Mouse (Mus musculus): ENCODE results near the gene Ntrk3.

The Ntrk3 gene

DNA sequence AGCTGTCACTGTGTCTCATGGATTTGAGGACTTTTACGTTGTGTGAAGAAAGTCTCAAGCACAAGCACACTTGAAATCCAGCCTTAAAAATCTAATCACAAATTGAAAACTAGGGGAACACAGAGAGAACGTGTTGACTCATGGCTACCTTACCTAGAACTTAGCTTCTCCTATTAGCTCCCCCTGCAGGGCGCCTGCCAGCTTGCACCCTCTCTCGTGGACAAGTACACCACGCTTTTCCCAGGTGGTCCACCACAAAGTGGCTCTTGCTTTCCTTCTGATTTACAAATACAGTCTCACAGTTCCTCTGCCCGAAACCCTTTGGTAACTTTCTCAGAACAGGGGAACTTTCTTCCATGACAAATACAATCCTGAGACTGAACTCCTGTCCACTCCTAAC, 94.1 kb downstream of the Ntrk3 start:
- in situ Hi-C loops (cut with MboI, MseI) = no loop called here

- in situ Hi-C loops (cut with MboI, MseI) = no loop called here
Measured at GRCm38 (mm10) chr7:78623686-78624085, 114.1 kb downstream of the Ntrk3 start.

- in situ Hi-C loops (cut with MboI, MseI) = no loop called here
Measured at GRCm38 (mm10) chr7:78621115-78621514, 116.7 kb downstream of the Ntrk3 start.

DNA sequence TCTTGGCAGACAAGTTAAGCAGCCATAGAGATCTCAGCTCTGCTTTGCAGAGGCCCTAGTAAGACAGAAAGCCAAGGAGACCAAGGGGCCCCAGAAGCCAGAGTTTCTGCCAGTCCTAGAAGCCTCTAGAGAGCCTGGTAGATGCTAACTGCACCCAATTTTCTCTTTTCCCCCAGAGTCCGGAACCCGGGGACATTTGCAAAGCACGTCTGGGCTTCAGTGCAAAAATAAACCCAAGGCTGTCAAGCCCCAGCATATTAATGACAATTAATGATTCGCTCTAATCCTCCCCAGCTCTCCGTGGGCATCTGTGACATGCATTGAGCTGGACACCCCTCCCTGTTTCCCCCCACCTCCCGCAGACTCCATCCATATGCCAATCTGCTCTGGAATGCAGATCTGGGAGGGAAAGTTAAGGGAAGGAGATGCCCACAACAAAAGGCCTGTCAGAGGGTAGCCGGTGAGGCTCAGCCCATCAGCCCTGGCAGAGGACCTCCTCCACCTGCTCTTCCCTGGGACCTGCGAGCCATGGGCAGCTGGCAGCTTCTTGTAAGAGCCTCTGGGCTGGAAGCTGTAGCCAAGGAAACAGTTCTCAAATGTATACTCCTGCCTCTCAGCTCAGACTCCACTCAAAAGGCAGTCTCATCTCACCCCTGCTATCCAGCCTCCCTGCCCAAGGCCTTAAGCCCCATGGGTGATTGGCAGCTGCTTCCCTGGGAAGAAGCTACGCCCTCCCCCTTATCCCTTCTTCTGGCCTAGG, 117.8 kb downstream of the Ntrk3 start:
- in situ Hi-C loops (cut with MboI, MseI) = no loop called here

- in situ Hi-C loops (cut with MboI, MseI) = no loop called here
Measured at GRCm38 (mm10) chr7:78605538-78606130, 132.2 kb downstream of the Ntrk3 start.

DNA sequence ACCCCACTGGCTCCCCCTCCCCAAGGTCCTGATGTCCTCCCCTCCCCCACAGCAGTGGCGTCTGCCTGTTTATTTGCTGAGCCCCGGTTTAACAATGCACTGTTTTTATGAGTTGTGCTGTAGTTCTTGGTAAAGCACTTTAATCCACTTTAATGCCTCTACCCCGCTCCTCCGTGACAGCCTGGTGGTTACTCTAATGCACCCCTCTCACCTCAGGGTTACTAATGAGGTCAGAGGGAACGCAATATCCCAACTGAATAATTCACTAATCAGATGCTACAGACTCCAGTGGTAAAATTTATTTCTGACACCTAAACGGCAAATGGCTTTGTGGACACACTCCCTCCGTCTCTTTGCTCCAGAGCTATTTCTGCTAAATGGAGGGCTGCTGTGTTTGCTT, 133.9 kb downstream of the Ntrk3 start:
- in situ Hi-C loops (cut with MboI, MseI) = no loop called here

DNA sequence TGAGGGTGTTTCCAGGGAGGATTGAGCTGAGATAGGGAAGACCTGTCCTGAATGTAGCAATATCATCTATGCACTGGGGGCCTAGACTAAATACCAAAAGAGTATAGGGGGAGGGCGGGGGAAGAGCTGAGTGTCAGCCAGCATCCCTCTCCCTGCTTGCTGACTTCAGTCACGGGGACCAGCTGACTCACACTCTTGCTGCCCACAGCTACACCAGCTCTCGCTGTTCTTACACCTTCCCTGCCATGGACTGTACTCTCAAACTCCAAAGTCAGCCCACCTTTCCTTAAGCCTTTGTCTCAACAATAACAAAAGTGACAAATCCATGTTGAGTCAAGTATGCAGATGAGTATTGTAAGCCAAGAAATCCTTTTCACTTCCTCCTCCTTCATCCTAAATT, 136.0 kb downstream of the Ntrk3 start:
- in situ Hi-C loops (cut with MboI, MseI) = no loop called here

DNA sequence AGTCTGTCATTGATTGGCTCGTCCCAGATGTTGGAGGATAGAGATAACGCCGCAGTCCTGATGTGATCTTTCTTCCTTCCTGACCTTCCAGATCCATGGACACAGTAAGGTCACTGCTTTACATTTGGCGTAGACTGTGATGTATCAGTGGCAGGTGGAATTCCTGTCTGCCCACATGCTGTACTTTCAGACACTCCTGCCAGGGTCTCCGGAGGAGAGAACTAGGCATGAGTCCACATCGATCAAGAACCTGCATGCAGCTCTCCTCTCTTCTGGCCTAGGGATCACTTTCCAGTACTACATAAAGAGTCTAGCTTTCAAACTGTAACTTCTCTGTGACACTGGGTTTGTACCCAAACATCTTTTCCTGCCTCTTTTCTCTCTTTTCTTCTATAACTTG, 136.9 kb downstream of the Ntrk3 start:
- in situ Hi-C loops (cut with MboI, MseI) = no loop called here

DNA sequence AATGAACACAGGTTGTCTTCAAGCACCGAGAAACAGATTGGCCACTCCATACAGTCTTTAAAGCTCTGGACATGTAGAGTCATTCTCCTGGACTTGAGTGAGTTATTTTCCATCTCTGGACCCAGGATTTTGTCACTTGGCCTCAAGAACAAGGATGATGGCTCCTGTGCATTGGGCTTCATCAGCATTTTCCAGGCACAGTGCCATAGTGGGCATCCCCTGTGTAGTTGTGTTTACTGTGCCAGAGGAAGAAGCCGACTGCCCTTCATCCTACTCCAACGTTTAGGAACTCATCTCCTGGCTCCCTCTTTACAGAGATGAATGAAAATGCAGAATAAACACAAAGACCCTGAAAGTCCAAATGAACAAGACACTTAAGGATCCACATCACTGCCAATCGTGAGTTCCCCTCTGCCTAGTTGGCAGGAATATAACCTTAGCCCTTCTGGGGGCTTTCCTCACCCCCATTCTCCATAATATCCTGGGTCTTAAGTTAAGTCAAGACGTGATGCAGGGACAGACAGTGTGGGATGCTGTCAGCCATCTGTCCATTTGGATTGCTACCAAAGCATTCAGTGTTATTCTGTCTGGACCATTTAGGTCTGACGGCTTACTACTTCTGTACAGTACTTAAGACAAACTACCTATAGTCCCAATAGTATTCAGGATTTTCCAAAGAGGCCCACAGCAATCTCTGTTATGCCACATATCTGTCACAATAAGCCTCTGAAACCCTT, 137.7 kb downstream of the Ntrk3 start:
- in situ Hi-C loops (cut with MboI, MseI) = no loop called here

DNA sequence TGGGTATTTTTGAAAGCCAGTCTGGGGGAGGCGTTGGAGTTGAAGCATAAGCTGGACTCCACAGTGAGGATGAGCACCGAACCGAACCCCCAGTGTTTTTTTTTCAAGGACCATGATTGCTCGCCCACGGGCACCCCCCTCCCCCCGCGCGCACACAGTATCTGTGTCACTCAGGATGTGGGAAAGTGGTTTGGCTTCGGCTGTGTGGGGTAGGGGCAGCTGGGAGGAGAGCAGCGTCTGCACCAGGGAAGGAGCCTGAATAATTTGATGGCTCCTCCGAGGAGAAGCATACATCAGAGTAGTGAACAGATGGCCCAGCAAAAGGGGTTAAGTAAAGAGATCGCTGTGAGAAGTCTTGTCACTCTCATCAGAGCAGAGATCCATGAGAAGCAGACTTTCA, 139.7 kb downstream of the Ntrk3 start:
- in situ Hi-C loops (cut with MboI, MseI) = no loop called here

GRCm38 (mm10) chr7:78597251-78598129, 140.3 kb downstream of the Ntrk3 start:
- in situ Hi-C loops (cut with MboI, MseI) = no loop called here

DNA sequence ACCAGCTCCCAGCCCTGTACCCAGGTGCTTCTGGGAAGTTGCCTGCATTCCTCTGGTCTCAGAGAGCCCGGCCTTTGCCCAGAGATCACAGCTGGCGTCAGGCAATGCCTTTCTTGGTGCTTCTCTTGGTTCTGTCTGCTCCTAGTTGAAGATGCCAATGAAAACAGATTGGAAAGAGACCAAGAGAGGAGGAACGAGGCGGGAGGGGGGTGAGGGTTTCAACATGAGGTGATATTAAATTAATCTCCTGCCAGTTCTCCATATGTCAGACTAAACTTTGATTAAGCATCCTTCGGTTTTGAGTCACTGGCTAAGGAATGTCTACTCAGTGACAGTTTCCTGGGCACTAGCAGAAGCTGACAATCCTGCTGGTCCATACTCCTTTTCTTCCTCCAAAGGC, 141.3 kb downstream of the Ntrk3 start:
- in situ Hi-C loops (cut with MboI, MseI) = no loop called here

DNA sequence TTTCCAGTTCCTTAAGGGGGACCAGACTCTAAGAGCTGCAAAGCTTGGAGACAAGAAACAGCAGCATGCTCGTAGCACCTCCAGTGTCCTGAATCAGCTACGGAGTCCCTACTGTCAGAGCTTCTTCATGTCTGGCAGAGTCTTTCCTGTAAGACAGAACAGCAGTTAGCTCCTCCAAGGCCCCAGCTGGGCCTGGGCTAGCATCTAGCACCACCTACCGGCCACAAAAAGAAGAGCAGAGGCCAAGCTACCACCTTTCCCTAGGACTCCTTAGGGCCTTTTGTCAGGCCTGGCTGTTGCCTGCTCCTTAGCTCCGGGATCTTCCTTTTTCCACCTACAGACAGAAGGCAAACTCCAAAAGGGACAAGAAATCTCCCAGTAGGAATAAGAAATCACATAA, 141.9 kb downstream of the Ntrk3 start:
- in situ Hi-C loops (cut with MboI, MseI) = no loop called here

- in situ Hi-C loops (cut with MboI, MseI) = no loop called here
Measured at GRCm38 (mm10) chr7:78592948-78593347, 144.9 kb downstream of the Ntrk3 start.

DNA sequence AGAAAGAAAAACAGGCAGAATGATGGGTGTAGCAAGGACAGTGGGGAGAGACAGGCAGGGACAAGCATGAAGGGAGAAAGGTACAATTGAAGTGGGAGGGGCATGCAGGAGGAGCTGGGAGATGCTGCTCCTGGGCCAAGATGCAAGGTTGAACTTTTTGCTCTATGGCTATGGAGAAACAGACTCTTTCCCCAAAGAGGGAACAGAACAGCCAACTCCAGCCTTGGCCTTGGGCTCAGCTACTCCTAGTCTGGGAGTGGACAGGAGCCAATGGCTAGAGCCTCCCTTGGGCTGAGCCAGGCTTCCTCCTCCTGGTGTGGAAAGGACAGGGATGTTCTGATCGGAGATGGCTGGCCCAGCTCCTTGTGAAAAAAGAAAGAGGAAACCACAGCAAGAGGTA, 145.6 kb downstream of the Ntrk3 start:
- in situ Hi-C loops (cut with MboI, MseI) = no loop called here

DNA sequence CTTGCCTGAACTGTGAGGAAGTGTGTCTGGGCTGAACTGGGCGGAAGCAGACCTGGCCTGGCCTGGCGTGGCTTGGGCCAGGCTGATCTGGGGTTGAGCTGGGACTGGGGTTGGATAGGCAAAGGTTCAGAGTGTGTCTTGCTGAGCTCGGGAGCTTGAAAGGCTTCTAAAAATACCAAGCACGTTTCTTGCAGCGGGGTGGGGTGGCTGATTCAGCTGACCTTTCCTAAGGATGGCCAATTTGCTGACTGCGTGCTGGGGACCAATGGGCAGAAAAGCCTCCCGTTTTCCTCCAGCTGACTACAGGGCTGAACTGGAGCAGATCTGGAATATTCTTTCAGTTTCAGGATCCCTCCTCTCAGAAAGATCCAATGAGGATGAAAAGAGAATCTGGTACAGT, 148.0 kb downstream of the Ntrk3 start:
- in situ Hi-C loops (cut with MboI, MseI) = loop anchor here (5.0 kb wide), 1 partner anchor 178 kb away; no protein-coding TSS in a partner anchor

DNA sequence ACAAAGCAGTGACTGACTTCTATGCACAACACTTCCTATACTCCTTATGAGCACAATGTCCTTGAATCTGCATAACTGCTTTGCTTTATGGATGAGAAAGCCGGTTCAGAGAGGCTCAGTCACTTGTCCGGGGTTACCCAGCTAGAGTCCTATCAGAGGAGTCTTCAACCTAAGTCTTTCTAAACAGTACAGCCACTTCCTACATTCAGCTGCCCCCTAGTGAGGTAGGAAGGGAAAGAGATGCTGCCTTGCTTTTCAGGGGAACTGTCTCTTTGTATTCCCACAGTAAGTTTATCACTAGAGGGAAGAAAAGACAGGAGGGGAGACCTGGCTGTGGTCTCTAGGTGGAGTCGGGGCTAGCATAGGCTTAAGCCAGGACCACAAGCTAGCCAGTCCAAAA, 151.0 kb downstream of the Ntrk3 start:
- in situ Hi-C loops (cut with MboI, MseI) = loop anchor here (5.0 kb wide), 1 partner anchor 181 kb away; no protein-coding TSS in a partner anchor

DNA sequence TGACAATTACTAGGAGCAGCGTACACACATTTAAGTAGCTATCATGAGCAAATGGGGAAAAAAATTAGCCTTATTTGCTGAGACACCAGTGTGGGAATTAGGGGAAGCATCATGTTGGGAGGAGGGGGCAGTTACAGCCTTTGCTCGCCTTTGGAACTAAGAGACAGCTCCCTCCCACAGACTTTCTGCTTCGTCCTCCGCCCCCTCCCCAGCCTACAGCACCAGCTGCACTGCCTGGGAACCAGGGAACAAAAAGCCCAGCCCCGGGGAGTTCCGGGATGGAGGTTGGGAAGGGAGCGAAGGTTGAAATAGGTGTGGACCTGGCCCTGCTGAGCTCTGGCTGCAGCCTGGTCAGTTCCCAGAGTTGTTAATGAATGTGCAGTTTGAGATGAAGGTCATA, 151.9 kb downstream of the Ntrk3 start:
- in situ Hi-C loops (cut with MboI, MseI) = loop anchor here (5.0 kb wide), 1 partner anchor 181 kb away; no protein-coding TSS in a partner anchor

- in situ Hi-C loops (cut with MboI, MseI) = loop anchor here (5.0 kb wide), 1 partner anchor 182 kb away; no protein-coding TSS in a partner anchor
Measured at GRCm38 (mm10) chr7:78584936-78585335, 152.9 kb downstream of the Ntrk3 start.

GRCm38 (mm10) chr7:78584499-78584898, 153.3 kb downstream of the Ntrk3 start:
- in situ Hi-C loops (cut with MboI, MseI) = no loop called here

- in situ Hi-C loops (cut with MboI, MseI) = no loop called here
Measured at GRCm38 (mm10) chr7:78583678-78584077, 154.1 kb downstream of the Ntrk3 start.

DNA sequence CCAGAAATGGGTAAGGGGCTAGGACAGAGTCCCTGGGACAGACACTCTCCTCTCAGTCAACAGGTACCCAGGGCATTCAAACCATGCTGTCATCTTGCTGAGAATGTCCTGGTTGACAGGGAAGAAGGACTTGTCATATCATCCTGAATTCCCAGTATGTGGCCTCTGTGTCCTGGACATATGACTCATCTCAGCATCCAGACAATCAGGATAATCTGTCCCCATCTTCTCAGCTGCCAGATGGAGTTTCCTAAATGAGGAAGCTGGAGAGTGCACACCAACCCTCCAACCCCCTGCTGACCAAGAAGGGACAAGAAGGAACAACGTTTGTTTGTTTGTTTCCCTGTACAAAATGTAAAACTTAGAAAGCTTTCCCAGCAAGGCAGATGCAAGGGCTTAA, 156.5 kb downstream of the Ntrk3 start:
- in situ Hi-C loops (cut with MboI, MseI) = no loop called here
